Mouse (Mus musculus): ENCODE data around the gene Tmem150c.

DNA sequence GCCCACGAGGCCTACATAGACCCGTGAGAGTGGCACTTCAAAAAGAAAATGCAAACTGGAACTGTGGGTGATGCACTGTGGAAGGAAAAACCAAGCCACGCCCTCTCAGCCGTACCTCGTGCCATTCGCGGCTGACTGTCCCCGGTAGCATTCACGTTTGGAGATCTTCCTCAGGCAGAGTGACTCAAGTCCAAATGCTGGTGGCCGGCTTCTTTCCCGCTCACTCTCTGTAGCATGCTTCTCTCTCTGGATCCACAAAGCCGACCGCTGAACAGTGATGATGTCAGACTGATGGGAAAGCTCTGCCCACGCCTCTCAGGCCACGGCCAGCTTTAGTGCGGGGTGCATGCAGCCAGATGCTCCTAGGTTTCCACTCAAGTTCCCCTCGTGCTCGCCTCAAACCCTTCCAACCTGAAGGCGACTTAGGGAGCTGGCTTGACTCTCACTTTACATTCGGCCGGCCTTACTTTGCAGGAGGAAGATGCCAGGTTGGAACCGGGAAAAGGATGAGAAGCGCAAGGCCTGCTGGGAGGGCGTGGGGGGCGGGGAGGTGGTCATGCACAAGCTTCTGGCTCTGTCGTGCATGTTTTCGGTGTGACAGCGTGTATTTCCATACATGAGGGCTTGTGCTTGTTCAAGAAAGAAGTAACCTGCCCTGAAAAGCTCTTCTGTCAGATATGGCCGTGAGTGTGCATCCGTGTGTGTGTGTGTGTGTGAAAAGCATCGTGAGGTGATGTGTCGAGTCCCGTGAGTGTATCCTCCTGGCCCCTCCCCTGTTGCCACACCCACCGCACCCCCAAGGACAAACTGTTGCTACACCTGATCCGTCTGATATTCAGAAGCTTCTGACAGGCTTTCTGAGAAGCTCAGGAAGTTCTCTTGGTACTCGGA is 80.3 kb downstream of the Tmem150c start:
- no peak for TF ChIP-seq CTCF (IDR thresholded peaks at IDR 0.05; ENCODE audit: low read depth, low read length)
- TF ChIP-seq EP300 (IDR thresholded peaks at IDR 0.05; ENCODE audit: insufficient read depth, low read depth, low read length) = no peak

Measured in ES-Bruce4 (cell line).